Mouse (Mus musculus) forebrain, embryonic 13.5 days (tissue): ENCODE results near the gene Nkx6-1. TPM values are rescaled to one million over a fixed set of nuclear protein-coding genes. Genes with fewer than 3 reads are reported as not detected.
A peak's percentile ranks its signal among the peaks of the same experiment; 100 is the strongest.

Experiments
- ATAC-seq: fragments of 200-750 bp; cut with Nextera tagmentation; 2 replicates; pipeline ENCODE4 v1.8.0; 2017
- H3K27ac ChIP-seq: fragments of 300-500 bp; sonication (generic); 2 replicates; pipeline ENCODE4 v1.5.1; 2015; ENCODE audit warnings: inconsistent platforms, mild to moderate bottlenecking, moderate library complexity
- H3K27me3 ChIP-seq: fragments of 300-500 bp; sonication (generic); 2 replicates; pipeline ENCODE4 v1.6.1; 2015; ENCODE audit warnings: mild to moderate bottlenecking, inconsistent platforms
- H3K36me3 ChIP-seq: fragments of 300-500 bp; sonication (generic); 2 replicates; pipeline ENCODE4 v1.6.1; 2015; ENCODE audit warnings: mild to moderate bottlenecking, inconsistent platforms; ENCODE audit not compliant: poor library complexity, severe bottlenecking
- H3K4me1 ChIP-seq: fragments of 300-500 bp; sonication (generic); 2 replicates; pipeline ENCODE4 v1.6.1; 2015; ENCODE audit warnings: inconsistent platforms
- H3K4me2 ChIP-seq: fragments of 300-500 bp; sonication (generic); 2 replicates; pipeline ENCODE4 v1.6.1; 2015; ENCODE audit warnings: inconsistent platforms, mild to moderate bottlenecking, moderate library complexity
- H3K4me3 ChIP-seq: fragments of 300-500 bp; sonication (generic); 2 replicates; pipeline ENCODE4 v1.5.1; 2015; ENCODE audit warnings: mild to moderate bottlenecking, inconsistent platforms
- H3K9ac ChIP-seq: fragments of 300-500 bp; sonication (generic); 2 replicates; pipeline ENCODE4 v1.6.1; 2015; ENCODE audit warnings: mild to moderate bottlenecking, inconsistent platforms
- H3K9me3 ChIP-seq: fragments of 300-500 bp; sonication (generic); replicated peaks from 2 replicates; pipeline ENCODE4 v1.6.1; 2016; ENCODE audit warnings: inconsistent platforms
- WGBS: fragments of 180-500 bp; shearing (Covaris S2); methylation state at CpG from one replicate; pipeline ENCODE4 v1.1.7; 2015; 5-methylcytosine and 5-hydroxymethylcytosine counted together
- polyA plus RNA-seq: library from polyadenylated mRNA; unstranded; fragments of >200 nt; fragmentation: Nextera tagmentation; extraction: Ambion mirVana; gene quantifications from 2 replicates; pipeline ENCODE4 v1.2.1, GENCODE M21; 2015

Gene Nkx6-1
- 0.19 and 0.22 TPM in 2 replicates for polyA plus RNA-seq

- Histone ChIP-seq H3K4me2 (peak within 1 kb of the TSS; percentile 62), H3K9ac (peak within 1 kb of the TSS; percentile 14; the same call in 1 of the 2 replicates), H3K27me3 (peaks cover 100% of the 10 kb centered on the region), H3K4me3 (peak within 1 kb of the TSS; percentile 35), H3K36me3 (no peaks in the 10 kb centered on the region), H3K27ac (no peak within 1 kb of the TSS), H3K4me1 (peaks cover 26% of the 10 kb centered on the region), H3K9me3 (no peaks in the 10 kb centered on the region)
- ATAC-seq, result peak; percentile 95
- under 1% methylated on average over 39 of the region's 39 CpGs for WGBS
Measured at GRCm38 (mm10) chr5:101664945-101665615, at the start of gene Nkx6-1. Gene Nkx6-1 (minus strand): TSS chr5:101664996.

- no peaks in the 10 kb centered on the region for H3K27me3 ChIP-seq
- H3K9ac ChIP-seq, result no peak overlapping the region
- no peak overlapping the region for H3K4me3 ChIP-seq
- H3K4me2 ChIP-seq, result no peak overlapping the region
- WGBS, result 73% methylated on average over 6 of the region's 6 CpGs
- H3K4me1 ChIP-seq, result no peaks in the 10 kb centered on the region
- H3K36me3 ChIP-seq, result no peaks in the 10 kb centered on the region
- no peak overlapping the region for H3K27ac ChIP-seq
- no peak for ATAC-seq
- no peaks in the 10 kb centered on the region for H3K9me3 ChIP-seq
Measured at GRCm38 (mm10) chr5:101713064-101713613, 48.3 kb upstream of the Nkx6-1 start.

- no peak overlapping the region for H3K4me3 ChIP-seq
- ATAC-seq, result no peak
- no peaks in the 10 kb centered on the region for H3K4me1 ChIP-seq
- H3K4me2 ChIP-seq, result no peak overlapping the region
- H3K9me3 ChIP-seq, result no peaks in the 10 kb centered on the region
- WGBS, result 83% methylated on average over 24 of the region's 25 CpGs
- H3K27ac ChIP-seq, result no peak overlapping the region
- no peak overlapping the region for H3K9ac ChIP-seq
- no peaks in the 10 kb centered on the region for H3K36me3 ChIP-seq
- H3K27me3 ChIP-seq, result no peaks in the 10 kb centered on the region; the same call in 1 of the 2 replicates
Measured at GRCm38 (mm10) chr5:101703374-101704260, 38.8 kb upstream of the Nkx6-1 start.

GRCm38 (mm10) chr5:101702636-101703035 is 37.8 kb upstream of the Nkx6-1 start:
- Histone ChIP-seq H3K36me3 (no peaks in the 10 kb centered on the region), H3K27me3 (no peaks in the 10 kb centered on the region; the same call in 1 of the 2 replicates), H3K4me2 (no peak overlapping the region), H3K4me3 (no peak overlapping the region), H3K9me3 (no peaks in the 10 kb centered on the region), H3K9ac (no peak overlapping the region), H3K27ac (no peak overlapping the region), H3K4me1 (no peaks in the 10 kb centered on the region)
- 84% methylated on average over 11 of the region's 11 CpGs for WGBS
- no peak for ATAC-seq

- Histone ChIP-seq H3K36me3 (no peaks in the 10 kb centered on the region), H3K4me1 (no peaks in the 10 kb centered on the region), H3K9me3 (no peaks in the 10 kb centered on the region), H3K27ac (no peak overlapping the region), H3K4me3 (no peak overlapping the region), H3K4me2 (no peak overlapping the region), H3K27me3 (no peaks in the 10 kb centered on the region; the same call in 1 of the 2 replicates), H3K9ac (no peak overlapping the region)
- ATAC-seq, result no peak
- 8% methylated on average over 3 of the region's 3 CpGs for WGBS
Measured at GRCm38 (mm10) chr5:101700607-101701006, 35.8 kb upstream of the Nkx6-1 start.

- ATAC-seq, result peak; percentile 43; the same call in 1 of the 2 replicates
- WGBS, result 12% methylated on average over 15 of the region's 15 CpGs
- H3K9ac ChIP-seq, result peak overlapping the region; percentile 21; the same call in 1 of the 2 replicates
- H3K9me3 ChIP-seq, result no peaks in the 10 kb centered on the region
- H3K4me2 ChIP-seq, result peak overlapping the region; percentile 42
- H3K36me3 ChIP-seq, result no peaks in the 10 kb centered on the region
- H3K4me3 ChIP-seq, result no peak overlapping the region
- H3K4me1 ChIP-seq, result no peaks in the 10 kb centered on the region
- no peaks in the 10 kb centered on the region for H3K27me3 ChIP-seq
- H3K27ac ChIP-seq, result no peak overlapping the region
Measured at GRCm38 (mm10) chr5:101688581-101688980, 23.8 kb upstream of the Nkx6-1 start.

- no peaks in the 10 kb centered on the region for H3K4me1 ChIP-seq
- H3K27ac ChIP-seq, result no peak overlapping the region
- 69% methylated on average over 5 of the region's 5 CpGs for WGBS
- H3K27me3 ChIP-seq, result no peaks in the 10 kb centered on the region
- H3K9ac ChIP-seq, result no peak overlapping the region
- ATAC-seq, result no peak
- H3K9me3 ChIP-seq, result no peaks in the 10 kb centered on the region
- H3K4me3 ChIP-seq, result no peak overlapping the region
- H3K4me2 ChIP-seq, result no peak overlapping the region
- H3K36me3 ChIP-seq, result no peaks in the 10 kb centered on the region
Measured at GRCm38 (mm10) chr5:101683340-101683739, 18.5 kb upstream of the Nkx6-1 start.

GRCm38 (mm10) chr5:101680338-101680737 is 15.5 kb upstream of the Nkx6-1 start:
- no peak overlapping the region for H3K27ac ChIP-seq
- H3K4me1 ChIP-seq, result no peaks in the 10 kb centered on the region
- ATAC-seq, result no peak
- H3K27me3 ChIP-seq, result no peaks in the 10 kb centered on the region
- H3K4me3 ChIP-seq, result no peak overlapping the region
- H3K9me3 ChIP-seq, result no peaks in the 10 kb centered on the region
- no peaks in the 10 kb centered on the region for H3K36me3 ChIP-seq
- WGBS, result 79% methylated on average over 6 of the region's 6 CpGs
- H3K4me2 ChIP-seq, result no peak overlapping the region
- no peak overlapping the region for H3K9ac ChIP-seq

GRCm38 (mm10) chr5:101669381-101669780 is 4.6 kb upstream of the Nkx6-1 start:
- no peak overlapping the region for H3K4me3 ChIP-seq
- no peaks in the 10 kb centered on the region for H3K9me3 ChIP-seq
- no peaks in the 10 kb centered on the region for H3K36me3 ChIP-seq
- no peak; the same call in 1 of the 2 replicates for ATAC-seq
- H3K4me1 ChIP-seq, result peaks cover 14% of the 10 kb centered on the region
- peaks cover 64% of the 10 kb centered on the region for H3K27me3 ChIP-seq
- no peak overlapping the region for H3K27ac ChIP-seq
- H3K9ac ChIP-seq, result no peak overlapping the region
- no peak overlapping the region for H3K4me2 ChIP-seq
- 3% methylated on average over 15 of the region's 15 CpGs for WGBS

- no peak for ATAC-seq
- 3% methylated on average over 12 of the region's 12 CpGs for WGBS
- Histone ChIP-seq H3K36me3 (no peaks in the 10 kb centered on the region), H3K9me3 (no peaks in the 10 kb centered on the region), H3K9ac (no peak overlapping the region), H3K4me2 (no peak overlapping the region), H3K27me3 (peaks cover 74% of the 10 kb centered on the region), H3K27ac (no peak overlapping the region), H3K4me1 (peaks cover 23% of the 10 kb centered on the region), H3K4me3 (no peak overlapping the region)
Measured at GRCm38 (mm10) chr5:101668475-101668874, 3.7 kb upstream of the Nkx6-1 start.

GRCm38 (mm10) chr5:101668028-101668427 is 3.2 kb upstream of the Nkx6-1 start:
- Histone ChIP-seq H3K4me1 (peaks cover 26% of the 10 kb centered on the region), H3K9ac (no peak overlapping the region), H3K4me3 (no peak overlapping the region), H3K36me3 (no peaks in the 10 kb centered on the region), H3K4me2 (no peak overlapping the region), H3K27ac (no peak overlapping the region), H3K27me3 (peaks cover 78% of the 10 kb centered on the region), H3K9me3 (no peaks in the 10 kb centered on the region)
- 1% methylated on average over 15 of the region's 15 CpGs for WGBS
- no peak for ATAC-seq
